Mouse (Mus musculus) embryonic fibroblast, embryonic 13.5 days (primary cell): ENCODE measurements around the gene Cmas. TPM values are rescaled to one million over a fixed set of nuclear protein-coding genes. Genes with fewer than 3 reads are reported as not detected.

ENCODE experiments used
- H3K27ac ChIP-seq: 2 replicates; pipeline ENCODE4 v1.5.1; 2012; ENCODE audit warnings: low read length, control low read depth, inconsistent platforms; ENCODE audit not compliant: insufficient read depth
- H3K4me1 ChIP-seq: 2 replicates; pipeline ENCODE4 v1.6.1; 2011; ENCODE audit warnings: low read length; ENCODE audit not compliant: control insufficient read depth, insufficient read depth
- H3K4me3 ChIP-seq: 2 replicates; pipeline ENCODE4 v1.5.1; 2011; ENCODE audit warnings: mild to moderate bottlenecking, control low read depth, low read length; ENCODE audit not compliant: insufficient read depth
- CTCF ChIP-seq: IDR thresholded peaks from 2 replicates; pipeline ENCODE4 v1.5.1; 2011; ENCODE audit warnings: mild to moderate bottlenecking, control low read depth, low read length, moderate library complexity, borderline replicate concordance; ENCODE audit not compliant: insufficient read depth
- POLR2A ChIP-seq: IDR thresholded peaks from 2 replicates; pipeline ENCODE4 v1.6.1; 2011; ENCODE audit warnings: low read depth, mild to moderate bottlenecking, control low read depth, low read length, moderate library complexity
- polyA plus RNA-seq: library from polyadenylated mRNA; stranded (reverse); fragments of >200 nt; gene quantifications from 2 replicates; pipeline ENCODE4 v1.2.4, GENCODE M21; 2011; ENCODE audit warnings: low read depth; ENCODE audit not compliant: missing spikeins, insufficient read length

Gene Cmas
- polyA plus RNA-seq, 1 experiment = 44.1 TPM

DNA sequence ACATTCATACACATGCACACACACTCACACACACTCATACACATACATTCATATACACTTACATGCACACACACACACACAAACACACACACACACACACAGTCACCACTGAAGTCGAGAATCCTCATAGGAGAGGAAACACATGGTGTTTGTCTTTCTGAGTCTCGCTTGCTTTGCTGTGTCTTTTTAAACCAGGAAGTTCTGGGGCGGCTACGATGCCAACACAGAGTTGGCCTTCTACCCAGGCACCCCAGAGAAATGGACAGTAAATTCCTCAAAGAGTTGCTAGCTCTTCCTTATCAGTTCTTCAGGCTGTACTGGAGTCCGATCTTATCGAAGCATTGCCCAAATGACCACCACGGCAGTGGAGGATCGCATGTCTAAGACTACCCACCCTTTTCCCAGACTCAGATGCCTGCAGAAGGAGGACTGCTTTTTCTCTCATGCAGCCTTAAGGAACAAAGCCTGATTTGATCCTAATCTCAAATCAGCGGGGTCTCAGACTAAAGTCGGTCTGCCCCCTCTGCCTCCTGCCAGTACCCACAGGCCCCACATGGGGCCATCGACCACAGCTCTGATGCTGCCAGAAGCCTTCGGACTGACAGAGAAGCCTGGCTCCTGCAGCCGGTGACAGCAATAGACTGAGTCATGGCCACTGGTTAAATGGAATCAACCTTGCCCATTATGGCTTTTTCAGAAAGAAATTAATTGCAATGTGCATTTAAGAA lies 35.9 kb downstream of the Cmas start:
- H3K27ac ChIP-seq = no peak overlapping the region
- no peak for TF ChIP-seq POLR2A
- H3K4me1 ChIP-seq = no peaks in the 10 kb centered on the region
- no peak overlapping the region for H3K4me3 ChIP-seq

DNA sequence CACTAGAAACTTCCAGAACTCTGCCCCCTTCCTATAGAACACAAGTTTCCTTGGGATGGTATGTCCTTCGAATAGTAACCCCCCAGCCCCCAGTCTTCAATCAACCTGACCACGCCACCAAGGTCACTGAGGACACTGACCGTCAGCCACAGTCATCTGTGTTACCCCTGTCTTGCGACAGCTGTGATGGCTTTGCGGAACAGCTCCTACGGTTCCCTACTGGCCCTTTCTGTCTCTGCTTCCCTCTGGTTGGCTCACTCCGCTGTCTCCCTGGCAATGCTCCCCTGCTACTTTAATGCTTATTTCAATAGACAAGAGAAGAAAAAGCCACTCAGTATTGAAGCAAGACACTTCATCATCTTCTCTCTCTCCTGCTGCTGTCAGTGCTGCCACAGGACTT lies 37.0 kb downstream of the Cmas start:
- H3K4me1 ChIP-seq = no peaks in the 10 kb centered on the region
- no peak overlapping the region for H3K4me3 ChIP-seq
- no peak overlapping the region for H3K27ac ChIP-seq
- TF ChIP-seq CTCF = no peak
- TF ChIP-seq POLR2A = no peak

DNA sequence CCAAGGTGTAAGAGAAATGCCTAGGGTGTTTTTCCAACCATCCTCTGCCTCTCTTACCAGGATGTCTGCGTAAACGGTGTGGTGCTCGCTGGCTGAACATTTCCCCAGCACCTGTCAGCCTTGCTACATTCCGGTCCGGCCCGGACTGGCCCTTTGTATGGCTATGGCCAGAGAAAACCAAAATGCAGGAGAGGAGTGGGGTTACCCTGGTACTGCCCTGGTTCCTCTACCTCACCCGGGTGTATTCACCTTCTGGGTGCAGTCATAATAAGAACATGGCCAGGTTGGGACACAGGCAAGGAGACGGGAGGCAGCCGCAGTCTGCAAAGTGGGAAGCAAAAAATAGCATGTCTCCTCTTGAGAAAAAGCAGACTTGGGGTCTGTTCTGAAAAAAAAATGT lies 38.6 kb downstream of the Cmas start:
- TF ChIP-seq CTCF = no peak
- no peak for TF ChIP-seq POLR2A

DNA sequence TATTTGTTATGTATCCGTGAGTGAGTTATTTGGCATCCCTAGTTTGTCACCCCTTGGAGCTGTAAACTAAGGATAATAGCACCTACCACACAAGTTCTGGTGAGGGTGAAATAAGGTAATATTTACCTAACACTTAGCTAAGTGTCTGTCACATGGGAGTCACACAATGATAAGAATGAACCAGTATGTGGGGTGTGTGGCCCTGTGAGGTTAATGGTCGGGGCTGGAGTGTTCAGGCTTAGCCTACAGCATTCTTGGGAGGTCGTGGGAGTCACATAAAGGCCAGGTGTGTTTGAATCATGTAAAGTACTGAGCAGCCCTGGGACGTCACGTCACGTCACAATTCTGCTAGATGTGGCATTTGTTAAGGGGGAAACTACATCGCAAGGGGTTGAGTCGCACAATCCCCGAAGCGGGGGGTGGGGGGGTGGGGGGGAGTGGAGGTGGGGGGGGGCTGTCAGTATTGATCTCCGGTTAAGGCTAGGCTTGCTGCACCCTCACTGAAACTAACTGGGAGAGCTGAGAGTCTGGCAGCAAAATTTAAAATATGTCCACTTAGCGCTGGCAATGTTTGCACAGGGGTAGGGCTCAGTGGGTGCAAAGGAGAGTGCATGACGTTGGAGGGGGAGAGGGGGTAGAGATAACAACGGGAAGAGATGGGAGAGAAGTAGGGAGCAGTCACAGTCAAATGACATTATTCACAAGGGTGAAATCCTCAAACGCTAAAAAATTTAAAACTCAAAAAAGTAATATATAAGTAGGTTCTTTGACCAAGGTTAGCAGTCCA lies 39.4 kb downstream of the Cmas start:
- no peak overlapping the region for H3K27ac ChIP-seq
- H3K4me3 ChIP-seq = no peak overlapping the region
- H3K4me1 ChIP-seq = no peaks in the 10 kb centered on the region
- no peak for TF ChIP-seq POLR2A
- no peak for TF ChIP-seq CTCF

More for the DNA sequence above, 38.6 kb downstream of the Cmas start:
- Histone ChIP-seq H3K27ac (no peak overlapping the region), H3K4me1 (no peaks in the 10 kb centered on the region), H3K4me3 (no peak overlapping the region)

DNA sequence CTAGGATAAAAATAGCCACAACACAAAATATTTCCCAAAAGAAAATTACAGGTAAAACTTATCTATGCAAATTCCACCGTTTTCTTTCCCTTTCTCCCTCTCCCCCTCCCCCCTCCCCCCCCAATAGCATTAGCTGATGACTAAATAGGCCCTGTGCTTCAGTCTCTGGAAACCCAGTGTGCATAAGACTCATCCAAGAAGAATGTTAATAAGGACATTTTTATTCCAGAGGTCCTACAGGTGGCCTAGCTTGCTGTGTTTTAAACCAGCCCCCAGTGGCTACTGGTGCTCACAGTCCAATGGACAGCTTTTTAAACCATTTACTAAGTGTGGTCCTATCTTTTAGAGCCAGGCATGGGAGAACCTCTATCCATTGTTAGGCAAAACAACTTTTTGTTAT lies 41.5 kb downstream of the Cmas start:
- Histone ChIP-seq H3K27ac (no peak overlapping the region), H3K4me3 (no peak overlapping the region), H3K4me1 (no peaks in the 10 kb centered on the region)
- TF ChIP-seq CTCF = no peak
- no peak for TF ChIP-seq POLR2A

DNA sequence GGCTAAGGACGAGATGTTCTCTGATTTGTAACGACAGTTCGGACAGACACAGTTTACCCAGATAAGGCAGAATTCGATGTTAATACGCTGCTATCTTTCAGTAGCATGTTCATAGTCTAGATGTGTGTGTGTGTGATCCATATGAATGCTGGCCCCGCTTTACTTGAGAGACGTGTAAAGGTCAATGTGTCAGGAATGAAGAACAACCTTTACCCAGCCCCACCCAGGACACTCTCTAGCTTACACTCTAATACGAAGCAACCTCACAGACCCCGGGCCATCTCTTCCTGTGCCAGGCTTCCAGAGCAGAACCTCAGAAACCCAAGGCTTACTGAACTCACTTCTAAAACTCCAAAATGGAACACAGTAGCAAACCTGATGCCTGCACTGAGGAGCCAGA lies 42.4 kb downstream of the Cmas start:
- Histone ChIP-seq H3K27ac (no peak overlapping the region), H3K4me3 (no peak overlapping the region), H3K4me1 (no peaks in the 10 kb centered on the region)
- TF ChIP-seq POLR2A (no peak), CTCF (no peak)

DNA sequence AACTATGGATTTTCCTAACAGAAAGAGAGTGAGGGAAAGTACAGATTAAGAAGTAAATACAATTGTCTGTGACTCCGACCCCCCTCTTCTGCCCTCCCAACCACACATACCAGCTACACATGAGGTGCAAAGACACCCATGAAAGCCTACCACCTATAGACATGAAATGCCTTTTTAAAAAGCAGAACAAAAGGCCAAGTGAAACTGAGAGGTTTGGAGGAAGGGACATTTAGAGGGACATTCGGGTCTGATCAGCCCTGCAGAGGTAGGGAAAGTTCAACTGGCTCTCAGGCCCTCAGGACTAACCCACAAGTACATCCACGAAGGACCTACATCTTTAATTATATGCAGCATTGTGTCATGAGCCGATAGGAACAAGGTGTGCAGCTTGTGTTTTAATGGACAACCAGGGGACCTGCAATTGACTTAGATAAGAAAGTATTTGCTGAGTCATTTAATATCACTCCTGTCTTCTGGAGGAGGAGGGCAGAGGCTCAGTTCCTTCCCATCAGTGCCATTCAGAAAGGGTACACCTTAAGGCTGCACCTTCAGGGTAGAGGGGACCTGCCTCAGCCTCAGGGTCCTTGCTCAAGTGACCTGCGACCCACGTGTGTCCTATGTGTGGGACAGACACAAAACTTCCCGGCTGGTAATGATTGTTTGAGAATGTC lies 43.4 kb downstream of the Cmas start:
- Histone ChIP-seq H3K27ac (no peak overlapping the region), H3K4me1 (no peaks in the 10 kb centered on the region), H3K4me3 (no peak overlapping the region)
- TF ChIP-seq CTCF (no peak), POLR2A (no peak)

DNA sequence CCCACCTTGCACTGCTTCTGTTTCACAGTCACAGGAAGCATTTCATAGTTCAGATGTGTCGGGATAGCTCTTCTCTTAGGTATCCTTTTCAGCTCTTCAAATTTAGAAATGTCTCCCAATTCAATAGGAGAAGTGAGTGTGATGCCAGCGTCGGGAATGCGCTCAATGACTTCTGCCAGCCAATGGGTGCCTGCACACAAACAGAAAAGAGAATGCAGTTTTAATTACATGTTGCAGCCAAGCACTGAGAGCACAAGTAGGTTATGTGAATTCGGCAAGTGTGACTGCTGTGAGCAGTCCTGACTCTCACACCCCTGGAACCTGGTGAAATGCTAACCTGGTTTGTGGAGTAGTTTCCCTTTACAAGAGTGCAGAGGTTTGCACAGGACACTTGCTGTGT lies 45.2 kb downstream of the Cmas start:
- Histone ChIP-seq H3K4me3 (no peak overlapping the region), H3K4me1 (no peaks in the 10 kb centered on the region), H3K27ac (no peak overlapping the region)
- TF ChIP-seq POLR2A (no peak), CTCF (no peak)

DNA sequence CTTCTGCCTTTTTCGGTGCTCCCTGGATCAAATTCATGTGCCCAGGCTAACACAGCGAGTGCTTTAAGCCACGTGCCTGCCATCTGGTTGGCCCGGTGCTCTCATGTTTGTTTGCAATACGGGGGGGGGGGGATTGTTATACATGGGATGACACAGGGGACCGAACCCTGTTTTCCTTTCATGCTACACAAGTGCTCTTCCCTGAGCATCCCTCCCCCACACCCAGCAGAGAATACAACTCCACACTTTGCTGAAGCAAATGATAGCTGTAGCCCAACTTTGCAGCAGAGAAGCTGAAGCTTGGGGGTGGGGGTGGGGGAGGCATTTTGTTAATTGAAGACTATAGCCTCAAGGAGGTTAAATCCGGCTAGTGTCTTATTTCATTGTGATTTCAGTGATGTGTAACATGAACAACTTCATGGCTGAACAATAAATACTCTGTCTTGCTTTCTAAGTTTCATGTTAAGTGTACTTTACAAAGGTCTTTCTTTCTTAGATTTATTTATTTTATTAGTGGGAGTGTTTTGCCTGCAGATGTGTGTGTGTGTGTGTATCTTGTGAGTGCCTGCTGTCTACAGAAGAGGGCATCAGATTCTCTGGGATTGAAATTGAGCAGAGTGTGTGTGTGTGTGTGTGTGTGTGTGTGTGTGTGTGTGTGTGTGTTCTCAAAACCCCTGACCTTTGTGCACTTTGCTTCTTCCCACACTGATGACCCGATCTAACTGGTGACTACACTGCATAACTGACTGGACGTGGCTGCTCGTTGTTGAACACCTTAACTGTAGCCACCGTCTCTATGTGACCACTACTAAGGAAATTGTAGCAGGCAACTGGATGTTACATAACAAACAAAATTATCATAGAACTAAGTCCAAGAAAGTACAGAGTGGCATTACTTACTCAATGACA lies 46.4 kb downstream of the Cmas start:
- H3K27ac ChIP-seq = no peak overlapping the region
- H3K4me1 ChIP-seq = no peaks in the 10 kb centered on the region
- no peak overlapping the region for H3K4me3 ChIP-seq
- no peak for TF ChIP-seq POLR2A
- no peak for TF ChIP-seq CTCF
